Mouse (Mus musculus): ENCODE data around the gene Rufy1.

GRCm38 (mm10) chr11:50459250-50459649 lies 28.3 kb upstream of the Rufy1 start:
- TF ChIP-seq CTCF (conservative IDR thresholded peaks at IDR 0.05; ENCODE audit: low read length) (no peak), POU5F1 (IDR thresholded peaks at IDR 0.05; ENCODE audit: borderline replicate concordance, low read length) (no peak), NANOG (IDR thresholded peaks at IDR 0.05; ENCODE audit: borderline replicate concordance, low read length) (no peak)
